Mouse (Mus musculus) spleen, adult 2 months (tissue): Measurements from ENCODE around the gene Rmnd5a. TPM values are rescaled to one million over a fixed set of nuclear protein-coding genes. Genes with fewer than 3 reads are reported as not detected.

Experiments
- DNase-seq, 2 experiments: peaks; one replicate each; pipeline versions ENCODE4 v3.0.0 to v3.0.0-alpha.2; 2012 to 2021; ENCODE audit warnings: low spot score in 2 of 2, low read depth in 1 of 2
- H3K27ac ChIP-seq: fragments of 200-500 bp; 2 replicates; pipeline ENCODE4 v1.5.1; 2012; ENCODE audit warnings: low read length, inconsistent platforms; ENCODE audit not compliant: insufficient read depth
- H3K27me3 ChIP-seq: fragments of 200-500 bp; 2 replicates; pipeline ENCODE4 v1.6.1; 2012; ENCODE audit warnings: mild to moderate bottlenecking, moderate library complexity, low read length, inconsistent platforms; ENCODE audit not compliant: control insufficient read depth, insufficient read depth
- H3K36me3 ChIP-seq: fragments of 200-500 bp; 2 replicates; pipeline ENCODE4 v1.6.1; 2012; ENCODE audit warnings: mild to moderate bottlenecking, low read length, inconsistent platforms; ENCODE audit not compliant: control insufficient read depth, insufficient read depth
- H3K4me1 ChIP-seq: fragments of 200-500 bp; 2 replicates; pipeline ENCODE4 v1.6.1; 2011; ENCODE audit warnings: inconsistent platforms; ENCODE audit not compliant: control insufficient read depth, insufficient read depth, insufficient read length
- H3K4me3 ChIP-seq: fragments of 200-500 bp; 2 replicates; pipeline ENCODE4 v1.5.1; 2011; ENCODE audit warnings: mild to moderate bottlenecking, inconsistent platforms; ENCODE audit not compliant: insufficient read depth, insufficient read length; ENCODE audit errors: extremely low read depth
- CTCF ChIP-seq: fragments of 200-500 bp; IDR thresholded peaks from 2 replicates; pipeline ENCODE4 v1.5.1; 2011; ENCODE audit warnings: mild to moderate bottlenecking, inconsistent platforms; ENCODE audit not compliant: insufficient read depth, insufficient read length, insufficient replicate concordance; ENCODE audit errors: extremely low read depth
- POLR2A ChIP-seq: fragments of 200-500 bp; IDR thresholded peaks from 2 replicates; pipeline ENCODE4 v1.6.1; 2011; ENCODE audit warnings: low read depth, low read length, inconsistent platforms
- WGBS: fragments of 180-500 bp; shearing (Covaris S2); methylation state at CpG from one replicate; pipeline ENCODE4 v1.1.7; 2018; 5-methylcytosine and 5-hydroxymethylcytosine counted together
- polyA plus RNA-seq: library from polyadenylated mRNA; depleted of rRNA; stranded (reverse); fragments of >200 nt; gene quantifications from 2 replicates; pipeline ENCODE4 v1.2.3, GENCODE M21; 2012; rRNA removed

Rmnd5a gene
- polyA plus RNA-seq, 1 experiment, result 17.7 TPM

- H3K4me1 ChIP-seq, result no peaks in the 10 kb centered on the region
- DNase-seq, result no peak
- no peaks in the 10 kb centered on the region for H3K27me3 ChIP-seq
- no peak overlapping the region for H3K4me3 ChIP-seq
- no peaks in the 10 kb centered on the region for H3K36me3 ChIP-seq
- TF ChIP-seq CTCF (no peak), POLR2A (no peak)
- H3K27ac ChIP-seq, result peak overlapping the region; percentile 7
- WGBS, result 82% methylated on average over 3 of the region's 3 CpGs
Measured at GRCm38 (mm10) chr6:71338941-71339340, 101.5 kb downstream of the Rmnd5a start.

Other genes starting within 250 kb of the Rmnd5a start
- 0.23 TPM in 1 of 2 replicates, not detected in the other for gene Fabp1, start 240.8 kb downstream of the Rmnd5a start, polyA plus RNA-seq
- 4.2 and 4.3 TPM in 2 replicates for gene Krcc1, start 169.0 kb downstream of the Rmnd5a start, polyA plus RNA-seq
- gene Smyd1, start 118.4 kb downstream of the Rmnd5a start, polyA plus RNA-seq, result 0.48 and 0.66 TPM in 2 replicates
- 25.6 and 30.2 TPM in 2 replicates for gene Cd8b1, start 117.8 kb downstream of the Rmnd5a start, polyA plus RNA-seq
- 24.9 and 28.5 TPM in 2 replicates for gene Cd8a, start 67.2 kb downstream of the Rmnd5a start, polyA plus RNA-seq
- 7.3 and 12.2 TPM in 2 replicates for gene Rnf103, start 53.3 kb upstream of the Rmnd5a start, polyA plus RNA-seq
- 14.6 and 15.3 TPM in 2 replicates for gene Chmp3, start 103.2 kb upstream of the Rmnd5a start, polyA plus RNA-seq
- 8.1 and 9.9 TPM in 2 replicates for gene Kdm3a, start 192.4 kb upstream of the Rmnd5a start, polyA plus RNA-seq